Mouse (Mus musculus) A20 (cell line): ENCODE results near the gene Gse1.

Experiments
- DNase-seq: peaks from one replicate; pipeline ENCODE4 v3.0.0-alpha.2; 2011; ENCODE audit warnings: low read depth, low spot score

Gene Gse1

DNA sequence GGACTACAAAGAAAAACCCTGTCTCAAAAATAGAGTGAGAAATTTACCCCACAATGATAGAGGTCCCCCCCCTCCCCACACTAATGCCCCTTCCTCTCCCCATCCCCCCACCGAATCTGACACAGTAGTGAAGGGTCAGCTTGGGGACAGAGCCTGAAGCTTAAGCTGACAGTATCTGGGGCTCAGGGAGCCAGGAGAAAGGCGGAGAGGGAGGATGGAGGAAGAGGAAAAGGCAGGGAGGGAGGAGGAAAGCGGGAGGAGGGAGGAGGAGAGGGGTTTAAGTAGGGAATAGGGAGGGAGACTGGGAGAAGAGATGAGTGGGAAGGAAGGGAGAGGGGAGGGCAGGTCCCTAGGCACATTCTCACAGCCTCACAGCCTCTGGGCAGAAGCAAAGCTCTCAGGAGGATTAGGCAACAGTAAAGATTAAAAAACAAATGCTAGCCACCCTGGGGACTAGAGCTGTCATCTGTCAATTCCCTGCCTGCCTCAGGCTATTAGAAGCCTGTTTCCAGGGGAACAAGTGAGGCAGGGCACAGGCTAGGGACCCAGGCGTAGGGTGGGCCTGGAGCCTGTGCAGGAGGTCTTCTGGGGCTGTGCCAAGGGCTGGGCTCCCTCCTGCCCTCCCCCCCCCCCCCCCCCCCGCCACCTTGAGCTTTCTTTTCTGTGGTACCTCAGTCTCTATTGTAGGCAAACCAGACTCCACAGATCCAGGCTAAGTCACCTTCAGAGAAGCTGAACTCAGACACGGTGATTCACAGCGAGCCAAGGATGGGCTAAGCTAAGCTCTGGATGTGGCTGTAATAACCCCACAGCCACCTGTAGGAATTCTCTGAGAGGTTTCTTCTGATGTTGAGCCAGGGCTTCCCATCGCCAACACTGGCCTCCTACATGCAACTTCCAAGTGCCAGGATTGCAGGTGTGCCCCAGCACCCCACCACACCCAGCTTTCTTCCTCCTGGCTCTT, 388.7 kb downstream of the Gse1 start:
- DNase-seq: no peak

DNA sequence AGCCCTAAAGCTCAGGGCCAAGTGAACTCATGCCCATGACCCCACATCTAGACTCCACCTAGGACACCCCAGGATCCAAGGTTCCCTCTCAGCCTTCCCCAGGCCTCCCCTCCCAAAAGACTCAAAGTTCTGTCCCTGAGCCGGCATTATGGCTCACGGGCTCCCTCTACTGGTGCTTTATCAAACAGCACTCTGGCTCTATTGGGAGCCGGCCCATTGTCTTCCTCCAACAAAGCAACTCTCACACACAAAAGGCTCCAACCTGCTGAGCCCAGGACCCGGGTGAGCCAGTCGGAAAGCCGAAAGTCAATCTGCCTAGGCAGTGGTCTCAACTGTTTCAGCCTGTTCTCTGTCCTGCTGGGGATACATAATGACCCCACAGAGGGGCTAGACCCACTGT, 389.9 kb downstream of the Gse1 start:
- peak; percentile 69 for DNase-seq

DNA sequence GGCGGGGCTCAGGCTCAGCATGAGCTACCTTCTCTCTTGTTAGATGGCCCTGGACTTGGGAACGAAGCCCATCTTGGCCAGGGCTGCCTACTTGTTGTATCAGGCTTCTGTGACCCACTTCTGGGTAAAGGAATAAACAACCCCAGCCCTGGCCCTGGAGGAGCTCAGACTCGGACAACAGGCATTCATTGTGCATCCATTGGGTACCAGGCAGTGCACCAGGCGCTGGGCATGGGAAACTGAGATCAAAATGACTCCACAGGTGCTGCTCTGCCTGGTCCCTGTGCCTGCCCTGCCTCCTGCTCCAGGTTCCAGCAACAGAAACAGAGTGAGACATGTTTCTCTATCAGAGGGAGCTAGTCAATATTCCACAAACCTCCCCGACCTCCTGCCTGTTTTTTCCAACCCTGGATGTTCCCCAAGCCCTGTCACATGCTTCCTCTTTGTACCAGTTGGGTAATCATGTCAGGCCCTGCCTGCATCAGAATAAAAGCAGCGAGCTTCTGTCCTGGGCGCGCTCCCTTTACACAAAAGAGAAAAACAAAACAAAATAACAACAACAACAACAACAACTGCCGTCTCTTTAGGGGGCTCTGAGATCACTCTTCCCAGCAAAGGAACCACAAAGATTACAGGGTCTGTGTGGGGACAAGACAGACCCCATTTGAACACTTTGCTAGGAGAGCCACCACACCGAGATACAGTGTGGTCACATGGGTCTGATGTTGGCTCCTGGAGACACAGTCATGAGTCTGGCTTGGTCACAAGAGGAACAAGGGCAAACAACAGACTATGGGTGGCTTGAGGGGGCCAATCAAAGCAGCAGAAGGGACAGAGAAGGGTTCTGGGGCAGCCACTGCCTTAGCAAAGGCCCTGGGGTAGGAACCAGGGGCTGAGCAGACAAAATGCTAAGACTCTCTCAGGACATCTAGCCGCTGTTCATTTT, 391.3 kb downstream of the Gse1 start:
- DNase-seq: peak; percentile 17

DNA sequence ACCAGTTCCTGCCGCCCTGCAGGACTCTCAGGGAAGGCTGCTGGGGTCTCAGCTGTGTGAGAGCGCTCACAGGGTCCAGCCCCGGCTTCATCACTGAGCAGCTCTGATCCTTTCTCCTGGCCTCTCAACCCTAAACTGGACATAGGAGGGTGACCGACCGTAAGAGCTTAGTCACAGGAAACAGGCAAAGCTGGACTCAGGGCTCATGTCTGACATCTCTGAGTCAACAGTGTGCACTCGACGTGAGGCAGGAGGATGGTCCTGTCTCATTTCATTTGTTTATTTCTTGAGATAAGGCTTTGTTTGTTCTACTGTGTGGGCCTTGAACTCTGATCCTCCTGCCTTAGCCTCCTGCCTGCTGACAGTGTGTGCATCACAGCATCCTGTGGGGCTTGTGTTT, 392.2 kb downstream of the Gse1 start:
- DNase-seq: no peak

DNA sequence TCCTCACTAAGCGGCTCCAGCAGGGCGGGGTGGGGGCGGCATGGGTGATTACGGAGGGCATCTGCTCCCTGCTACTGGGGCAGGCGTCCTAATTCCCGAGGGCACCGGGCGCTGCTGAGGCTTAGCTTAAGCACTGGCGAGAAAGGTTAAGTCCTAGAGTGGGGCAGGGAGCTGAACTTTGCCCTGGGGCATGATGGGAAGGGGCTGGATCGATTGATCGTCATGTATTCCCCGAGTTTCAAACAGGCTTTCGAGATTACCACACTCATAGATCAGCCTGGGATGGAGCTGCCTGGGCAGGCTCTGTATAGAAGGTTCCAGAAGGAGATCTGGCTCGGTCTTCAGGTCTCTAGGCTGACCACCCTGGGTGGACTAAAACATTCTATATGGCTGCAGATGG, 393.9 kb downstream of the Gse1 start:
- no peak for DNase-seq

DNA sequence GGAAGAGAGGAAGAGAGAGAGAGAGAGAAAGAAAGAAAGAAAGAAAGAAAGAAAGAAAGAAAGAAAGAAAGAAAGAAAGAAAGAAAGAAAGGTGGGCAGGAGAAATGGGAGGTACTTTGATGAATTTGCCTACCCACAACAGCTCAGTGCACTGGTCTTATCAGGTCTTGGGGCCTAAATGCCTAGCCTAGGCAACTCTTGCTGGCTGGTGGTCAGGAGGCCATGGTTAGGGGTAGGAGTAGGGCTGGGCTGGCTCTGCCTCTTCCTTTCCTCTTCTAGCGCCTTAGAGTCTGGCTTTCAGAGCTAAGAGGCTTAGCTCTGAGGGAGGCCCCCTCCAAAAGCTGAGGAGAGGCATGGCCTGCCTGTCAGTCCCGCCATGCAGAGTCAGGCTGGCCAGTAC, 395.4 kb downstream of the Gse1 start:
- no peak for DNase-seq

DNA sequence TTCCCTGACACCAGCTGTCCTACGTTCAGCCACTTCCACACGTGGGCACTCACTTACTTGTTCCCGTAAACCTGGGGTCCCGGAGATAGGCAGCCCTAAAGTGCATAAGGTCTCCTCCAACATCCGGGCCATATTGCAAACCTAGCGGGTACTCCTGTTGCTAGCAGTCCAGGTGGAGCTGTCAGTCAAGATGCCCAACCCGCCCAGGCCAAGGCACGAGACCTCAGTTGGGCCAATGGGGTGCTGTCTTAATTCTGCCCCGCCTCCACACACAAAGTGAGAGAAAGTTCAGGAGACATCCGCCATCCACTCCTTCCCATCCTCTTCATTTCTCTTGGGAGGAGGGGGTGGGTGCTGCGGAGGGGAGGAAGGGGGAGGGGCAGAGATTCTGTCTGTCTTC, 398.2 kb downstream of the Gse1 start:
- DNase-seq: no peak

DNA sequence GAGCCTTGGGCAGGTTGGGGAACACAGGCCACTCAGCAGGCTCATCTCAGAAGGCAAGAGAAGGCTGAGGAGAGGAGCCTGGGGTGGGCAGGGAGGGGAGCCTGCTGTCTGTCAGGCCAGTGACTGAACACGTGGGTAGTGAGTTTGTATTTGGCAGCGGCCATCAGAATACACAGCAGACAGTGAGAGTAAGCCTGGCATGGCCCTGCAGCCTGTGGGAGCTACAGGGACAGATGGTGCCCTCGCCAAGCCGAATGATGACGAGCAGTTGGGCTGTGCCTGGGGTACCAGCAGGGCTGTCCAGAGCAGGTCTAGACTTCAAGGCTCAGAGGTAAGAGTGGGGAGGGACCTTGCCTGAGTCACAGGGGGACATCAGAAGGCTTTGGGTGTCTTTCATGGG, 399.0 kb downstream of the Gse1 start:
- DNase-seq: no peak

DNA sequence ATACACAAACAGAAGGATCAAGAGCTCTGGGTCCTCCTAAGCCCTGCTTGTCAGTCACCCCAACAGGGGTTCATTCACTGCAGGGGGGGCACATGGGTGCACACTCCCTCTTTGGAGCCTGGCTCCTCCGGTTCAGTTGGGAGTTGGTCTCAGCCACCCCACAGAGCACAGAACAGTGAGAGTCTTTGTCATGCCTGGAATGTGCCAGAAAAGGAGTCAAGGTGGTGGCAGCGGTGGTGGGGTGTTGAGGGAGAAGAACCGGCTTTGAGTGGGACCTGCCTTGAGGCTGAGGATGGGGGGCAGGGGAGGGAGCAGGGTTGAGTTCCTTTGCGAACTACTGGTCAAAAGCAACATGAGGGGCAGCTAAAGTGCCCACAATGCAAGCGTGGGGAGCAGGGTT, 401.8 kb downstream of the Gse1 start:
- DNase-seq: no peak

DNA sequence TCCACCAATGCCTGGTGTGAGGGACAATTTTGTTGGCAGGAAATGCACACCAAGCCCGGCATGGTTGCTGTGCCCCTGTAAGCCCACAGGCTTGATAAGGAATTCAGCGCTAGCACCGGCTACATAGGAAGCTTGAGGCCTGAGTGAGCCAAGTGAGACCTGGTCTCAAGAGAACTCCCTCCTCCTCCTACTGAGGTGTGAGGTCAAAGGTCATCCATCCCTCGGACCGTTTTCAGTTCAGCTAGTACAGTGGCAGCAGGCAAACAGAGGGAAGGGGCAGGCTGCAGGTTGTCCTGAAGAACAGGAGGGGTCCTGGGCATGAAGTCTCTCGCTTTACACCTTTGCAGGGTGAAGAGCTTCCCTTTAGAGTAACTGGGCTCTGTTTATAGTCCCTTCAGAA, 402.6 kb downstream of the Gse1 start:
- no peak for DNase-seq
